Mouse (Mus musculus) CH12.LX (cell line): ENCODE measurements around the gene Rita1. TPM values are rescaled to one million over a fixed set of nuclear protein-coding genes. Genes with fewer than 3 reads are reported as not detected.

ENCODE experiments used
- DNase-seq: peaks from one replicate; pipeline ENCODE4 v3.0.0-alpha.2; 2013; ENCODE audit errors: extremely low read depth
- H3K27ac ChIP-seq: 2 replicates; pipeline ENCODE4 v1.5.1; 2012; ENCODE audit warnings: low read depth, mild to moderate bottlenecking, control low read depth, moderate library complexity; ENCODE audit not compliant: insufficient read depth
- H3K27me3 ChIP-seq: replicated peaks from 2 replicates; pipeline ENCODE3; 2012; ENCODE audit warnings: inconsistent platforms
- H3K36me3 ChIP-seq, 2 experiments: replicated peaks in 1 of 2; 2 replicates each; pipeline versions ENCODE3 to v1.6.1; 2012; ENCODE audit warnings: inconsistent platforms in 1 of 2, low read length in 1 of 2, mild to moderate bottlenecking in 1 of 2, mixed read lengths in 1 of 2, moderate library complexity in 1 of 2; ENCODE audit not compliant: control insufficient read depth in 1 of 2, insufficient read depth in 1 of 2
- H3K4me1 ChIP-seq, 2 experiments: 2 replicates each; pipeline ENCODE4 v1.6.1; 2012; ENCODE audit warnings: inconsistent platforms in 1 of 2, moderate library complexity in 1 of 2; ENCODE audit not compliant: insufficient read depth in 2 of 2, control insufficient read depth in 1 of 2
- H3K4me2 ChIP-seq: 2 replicates; pipeline ENCODE4 v1.6.1; 2012; ENCODE audit warnings: low read depth, mild to moderate bottlenecking, control low read depth; ENCODE audit not compliant: poor library complexity, insufficient read depth, severe bottlenecking
- H3K4me3 ChIP-seq, 3 experiments: fragments of 150-350 bp in 1 of 3; sonication (generic) in 1 of 3; replicated peaks in 1 of 3; 2 replicates each; pipeline versions ENCODE3 to v1.5.1; 2011 to 2012; ENCODE audit warnings: low read depth in 2 of 3, low read length in 2 of 3, mild to moderate bottlenecking in 2 of 3, moderate library complexity in 2 of 3, control low read depth in 1 of 3, improper control_type of control experiment in 1 of 3, inconsistent platforms in 1 of 3, mixed read lengths in 1 of 3; ENCODE audit not compliant: poor library complexity in 1 of 3
- H3K79me2 ChIP-seq: replicated peaks from 2 replicates; pipeline ENCODE4 v1.6.1; 2012; ENCODE audit warnings: mild to moderate bottlenecking, moderate library complexity; ENCODE audit not compliant: control insufficient read depth, poor library complexity, insufficient read depth, severe bottlenecking; ENCODE audit errors: extremely low read depth
- H3K9ac ChIP-seq: 2 replicates; pipeline ENCODE4 v1.6.1; 2012; ENCODE audit warnings: low read depth, mild to moderate bottlenecking, control low read depth, moderate library complexity; ENCODE audit not compliant: insufficient read depth
- H3K9me3 ChIP-seq: replicated peaks from 2 replicates; pipeline ENCODE3; 2012; ENCODE audit warnings: low read length, inconsistent platforms, mixed read lengths
- CHD1 ChIP-seq: IDR thresholded peaks from 2 replicates; pipeline ENCODE4 v1.6.1; 2012; ENCODE audit warnings: low read depth, low read length, improper control_type of control experiment, inconsistent platforms
- CHD2 ChIP-seq: IDR thresholded peaks from 2 replicates; pipeline ENCODE4 v1.6.1; 2011; ENCODE audit warnings: low read length, improper control_type of control experiment
- CTCF ChIP-seq, 2 experiments: IDR thresholded peaks in 1 of 2; conservative IDR thresholded peaks in 1 of 2; 2 replicates each; pipeline ENCODE4 v1.5.1; 2011 to 2012; ENCODE audit warnings: low read depth in 2 of 2, low read length in 2 of 2, improper control_type of control experiment in 1 of 2, inconsistent platforms in 1 of 2, mild to moderate bottlenecking in 1 of 2, moderate library complexity in 1 of 2
- ELF1 ChIP-seq: IDR thresholded peaks from 2 replicates; pipeline ENCODE4 v1.6.1; 2014; ENCODE audit warnings: low read depth, mild to moderate bottlenecking, inconsistent platforms, low read length, improper control_type of control experiment
- EP300 ChIP-seq: IDR thresholded peaks from 2 replicates; pipeline ENCODE4 v1.6.1; 2011; ENCODE audit warnings: low read length, improper control_type of control experiment
- ETS1 ChIP-seq: conservative IDR thresholded peaks from 2 replicates; pipeline ENCODE4 v1.6.1; 2012; ENCODE audit warnings: low read depth, mild to moderate bottlenecking, inconsistent platforms, low read length, improper control_type of control experiment, moderate library complexity
- GABPA ChIP-seq: IDR thresholded peaks from 2 replicates; pipeline ENCODE4 v1.6.1; 2012; ENCODE audit warnings: low read depth, low read length, improper control_type of control experiment, inconsistent platforms; ENCODE audit not compliant: insufficient replicate concordance
- HCFC1 ChIP-seq: IDR thresholded peaks from 2 replicates; pipeline ENCODE4 v1.6.1; 2012; ENCODE audit warnings: low read depth, mild to moderate bottlenecking, inconsistent platforms, low read length, improper control_type of control experiment
- IRF4 ChIP-seq: IDR thresholded peaks from 2 replicates; pipeline ENCODE4 v1.6.1; 2014; ENCODE audit warnings: low read depth, mild to moderate bottlenecking, inconsistent platforms, low read length, improper control_type of control experiment
- KAT2A ChIP-seq: IDR thresholded peaks from 2 replicates; pipeline ENCODE4 v1.6.1; 2012; ENCODE audit warnings: low read length, improper control_type of control experiment, inconsistent platforms; ENCODE audit not compliant: insufficient replicate concordance
- MAZ ChIP-seq: IDR thresholded peaks from 2 replicates; pipeline ENCODE4 v1.6.1; 2012; ENCODE audit warnings: low read depth, mild to moderate bottlenecking, inconsistent platforms, low read length, improper control_type of control experiment, moderate library complexity
- MEF2A ChIP-seq: IDR thresholded peaks from 2 replicates; pipeline ENCODE4 v1.6.1; 2014; ENCODE audit warnings: low read depth, mild to moderate bottlenecking, inconsistent platforms, low read length, improper control_type of control experiment, borderline replicate concordance
- MXI1 ChIP-seq: IDR thresholded peaks from 2 replicates; pipeline ENCODE4 v1.6.1; 2011; ENCODE audit warnings: mild to moderate bottlenecking, low read depth, low read length, improper control_type of control experiment
- MYC ChIP-seq: IDR thresholded peaks from 2 replicates; pipeline ENCODE4 v1.6.1; 2011; ENCODE audit warnings: low read depth, mild to moderate bottlenecking, improper control_type of control experiment, low read length
- NELFE ChIP-seq: IDR thresholded peaks from 2 replicates; pipeline ENCODE4 v1.6.1; 2011; ENCODE audit warnings: low read depth, low read length, improper control_type of control experiment
- PAX5 ChIP-seq: IDR thresholded peaks from 2 replicates; pipeline ENCODE4 v1.6.1; 2012; ENCODE audit warnings: low read length, inconsistent platforms, mixed read lengths
- POLR2A ChIP-seq: IDR thresholded peaks from 2 replicates; pipeline ENCODE4 v1.6.1; 2011; ENCODE audit warnings: low read depth, mild to moderate bottlenecking, improper control_type of control experiment, low read length
- POLR2AphosphoS2 ChIP-seq: IDR thresholded peaks from 2 replicates; pipeline ENCODE4 v1.6.1; 2011; ENCODE audit warnings: low read depth, low read length, improper control_type of control experiment
- RAD21 ChIP-seq: IDR thresholded peaks from 2 replicates; pipeline ENCODE4 v1.6.1; 2011; ENCODE audit warnings: low read depth, mild to moderate bottlenecking, low read length, improper control_type of control experiment, moderate library complexity
- RCOR1 ChIP-seq: conservative IDR thresholded peaks from 2 replicates; pipeline ENCODE4 v1.6.1; 2012; ENCODE audit warnings: low read depth, mild to moderate bottlenecking, inconsistent platforms, low read length, improper control_type of control experiment
- SIN3A ChIP-seq: IDR thresholded peaks from 2 replicates; pipeline ENCODE4 v1.6.1; 2012; ENCODE audit warnings: low read length, improper control_type of control experiment, inconsistent platforms
- SMC3 ChIP-seq: IDR thresholded peaks from 2 replicates; pipeline ENCODE4 v1.6.1; 2011; ENCODE audit warnings: low read depth, low read length, improper control_type of control experiment
- TBP ChIP-seq: conservative IDR thresholded peaks from 2 replicates; pipeline ENCODE4 v1.6.1; 2011; ENCODE audit warnings: low read depth, low read length, improper control_type of control experiment
- TCF12 ChIP-seq: IDR thresholded peaks from 2 replicates; pipeline ENCODE4 v1.6.1; 2014; ENCODE audit warnings: low read depth, mild to moderate bottlenecking, inconsistent platforms, low read length, improper control_type of control experiment
- USF1 ChIP-seq: IDR thresholded peaks from 2 replicates; pipeline ENCODE4 v1.6.1; 2014; ENCODE audit warnings: low read depth, mild to moderate bottlenecking, inconsistent platforms, low read length, improper control_type of control experiment
- USF2 ChIP-seq: conservative IDR thresholded peaks from 2 replicates; pipeline ENCODE4 v1.6.1; 2011; ENCODE audit warnings: low read depth, low read length, improper control_type of control experiment
- ZKSCAN1 ChIP-seq: IDR thresholded peaks from 2 replicates; pipeline ENCODE4 v1.6.1; 2012; ENCODE audit warnings: low read depth, inconsistent platforms, low read length, improper control_type of control experiment, borderline replicate concordance
- ZMIZ1 ChIP-seq: IDR thresholded peaks from 2 replicates; pipeline ENCODE4 v1.6.1; 2012; ENCODE audit warnings: low read depth, mild to moderate bottlenecking, inconsistent platforms, low read length, improper control_type of control experiment
- dilution Hi-C: fragments of 300-500 bp; cut with MboI; formaldehyde crosslinking; loops from 2 replicates; pipeline ENCODE4 v1.14.3; 2020; ENCODE audit warnings: low sequenced_read_pairs; ENCODE audit not compliant: extremely low pct_unique_long_range_greater_than_20kb, extremely low pct_ligation_motif_present
- in situ Hi-C: fragments of 300-500 bp; cut with MboI; formaldehyde crosslinking; loops from 3 replicates; pipeline ENCODE4 v1.14.3; 2019; ENCODE audit warnings: low sequenced_read_pairs, low pct_ligation_motif_present, low pct_unique_long_range_greater_than_20kb, mixed read lengths
- polyA plus RNA-seq: library from polyadenylated mRNA; unstranded; fragments of >175 nt; gene quantifications from 2 replicates; pipeline ENCODE4 v1.2.1, GENCODE M21; 2012; ENCODE audit warnings: low read depth; ENCODE audit not compliant: insufficient read length
- total RNA-seq, 2 experiments: library from RNA; depleted of rRNA; stranded (reverse); fragments of 300-350 nt in 1 of 2; fragments of >200 nt in 1 of 2; gene quantifications; 2 replicates each; pipeline ENCODE4 v1.2.3; 2012 to 2014

Rita1 gene
- total and polyA plus RNA-seq, 3 experiments = 6.3 to 10.2 (median 7.3) TPM

GRCm38 (mm10) chr5:120567761-120568211 is 44.6 kb downstream of the Rita1 start:
- Histone ChIP-seq H3K27ac (no peak overlapping the region), H3K4me2 (no peak overlapping the region), H3K4me3 (no peak overlapping the region), H3K9ac (no peak overlapping the region), H3K27me3 (no peaks in the 10 kb centered on the region), H3K36me3 (no peaks in the 10 kb centered on the region), H3K79me2 (no peaks in the 10 kb centered on the region), H3K9me3 (no peaks in the 10 kb centered on the region), H3K4me1 (peaks cover 4 to 33% of the 10 kb centered on the region in 2 experiments; a peak in 3 of 4 replicates)
- no peak for DNase-seq
- TF ChIP-seq USF2 = no peak
- TF ChIP-seq HCFC1 = no peak
- TF ChIP-seq MAZ = no peak
- TF ChIP-seq USF1 = no peak
- no peak for TF ChIP-seq ELF1
- TF ChIP-seq PAX5 = no peak
- no peak for TF ChIP-seq CHD1
- no peak for TF ChIP-seq NELFE
- no peak for TF ChIP-seq GABPA
- no peak for TF ChIP-seq POLR2A
- TF ChIP-seq POLR2AphosphoS2 = no peak
- in situ Hi-C loops (no loop called here), dilution Hi-C loops (no loop called here)

GRCm38 (mm10) chr5:120567253-120567701 is 45.1 kb downstream of the Rita1 start:
- H3K4me2 ChIP-seq = no peak overlapping the region
- H3K4me1 ChIP-seq = peaks cover 4 to 33% of the 10 kb centered on the region in 2 experiments; a peak in 3 of 4 replicates
- dilution Hi-C loops = no loop called here
- no peaks in the 10 kb centered on the region for H3K27me3 ChIP-seq
- H3K9ac ChIP-seq = no peak overlapping the region
- H3K27ac ChIP-seq = no peak overlapping the region
- no peak for DNase-seq
- no peaks in the 10 kb centered on the region for H3K79me2 ChIP-seq
- TF ChIP-seq RAD21 = no peak
- TF ChIP-seq EP300 = no peak
- TF ChIP-seq ETS1 = no peak
- no peak for TF ChIP-seq CHD2
- no peak for TF ChIP-seq TCF12
- TF ChIP-seq MXI1 = no peak
- TF ChIP-seq MYC = no peak
- TF ChIP-seq RCOR1 = no peak
- no peak for TF ChIP-seq SMC3
- TF ChIP-seq KAT2A = no peak
- no peak for TF ChIP-seq ZKSCAN1
- TF ChIP-seq SIN3A = no peak
- TF ChIP-seq NELFE = no peak
- TF ChIP-seq ZMIZ1 = no peak
- TF ChIP-seq TBP = no peak
- TF ChIP-seq MEF2A = no peak
- no peak for TF ChIP-seq CTCF (conservative IDR thresholded peaks at IDR 0.05 in 1 of 2, IDR thresholded peaks at IDR 0.05 in 1 of 2; ENCODE audit: low read depth in 2 of 2, low read length in 2 of 2)
- no peak for TF ChIP-seq PAX5
- TF ChIP-seq IRF4 = no peak
- no peaks in the 10 kb centered on the region for H3K36me3 ChIP-seq
- in situ Hi-C loops = no loop called here
- H3K4me3 ChIP-seq = no peak overlapping the region
- no peaks in the 10 kb centered on the region for H3K9me3 ChIP-seq
